21 mouse cellular contexts compared by ENCODE assay signal in the genomic region with DNA sequence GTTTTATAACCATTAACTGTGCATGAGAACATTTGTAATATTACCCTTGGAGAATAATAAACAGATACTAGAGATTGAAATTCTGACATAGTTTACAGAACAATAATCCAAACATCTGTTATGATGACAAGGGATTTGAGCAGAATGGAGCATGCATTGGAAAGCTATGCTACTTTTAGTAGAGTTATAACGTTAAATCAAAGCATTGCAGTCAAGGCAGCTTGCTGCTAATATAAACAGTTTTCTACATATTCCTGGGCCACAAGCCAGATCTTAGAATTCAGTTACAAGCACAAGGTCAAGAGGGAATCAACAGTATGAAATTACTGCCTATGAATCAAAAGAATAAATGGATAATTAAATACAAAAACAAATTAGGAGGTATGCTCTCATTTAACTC.
A peak's percentile ranks its signal among the peaks of the same experiment; 100 is the strongest.
DNase-seq lines count a peak whose midpoint lies in the region; ATAC-seq and TF ChIP-seq lines count a peak whose summit lies in the region.
"Had no signal": no experiment of that assay in that cellular context is flagged by ENCODE, and none has a peak within 500 bp of the region (broad histone marks: within the 10 kb centered on the region; RNA-seq: fewer than 3 reads in every experiment).

No protein-coding gene starts in this region.

- no peaks in the 10 kb centered on the region for H3K36me3 ChIP-seq in kidney, embryonic 15.5 days
- no peaks in the 10 kb centered on the region for H3K36me3 ChIP-seq in lung, postnatal 0 days (ENCODE audit: insufficient read depth, low read length)
- no peaks in the 10 kb centered on the region for H3K36me3 ChIP-seq in neural tube, embryonic 15.5 days
- H3K36me3 ChIP-seq: forebrain, embryonic 15.5 days; hindbrain, embryonic 12.5 days; midbrain, embryonic 15.5 days had no signal

- TF ChIP-seq EP300 in lung, postnatal 0 days (IDR thresholded peaks at IDR 0.05), result no peak

- no peak for DNase-seq in kidney, postnatal 14 days
- peak; percentile 8 for DNase-seq in lung, postnatal 0 days (ENCODE audit: low spot score)
- DNase-seq in lung, postnatal 10 days, result no peak
- peak; percentile 7 for DNase-seq in brain, adult 2 months (ENCODE audit: low read depth, low spot score)
- DNase-seq in heart, postnatal 4 days, result no peak
- DNase-seq: adrenal gland, postnatal 14 days; cerebellum, adult 11-12 months; cerebellum, postnatal 25 days; embryo, embryonic 11 days; kidney, postnatal 36 days; liver, postnatal 0 days; right cerebral cortex, postnatal 4 days; thymus, postnatal 25 days had no signal

- 0 out of 2 replicates have a peak, but pooled peaks cover 4% of the 10 kb centered on the region for H3K4me1 ChIP-seq in kidney, embryonic 15.5 days
- H3K4me1 ChIP-seq in lung, postnatal 0 days (ENCODE audit: insufficient read depth, low read depth, low read length), result no peaks in the 10 kb centered on the region
- H3K4me1 ChIP-seq in neural tube, embryonic 15.5 days, result no peaks in the 10 kb centered on the region
- H3K4me1 ChIP-seq: forebrain, embryonic 15.5 days; midbrain, embryonic 15.5 days had no signal

- no peak overlapping the region for H3K27ac ChIP-seq in kidney, embryonic 15.5 days
- no peak overlapping the region for H3K27ac ChIP-seq in lung, postnatal 0 days (ENCODE audit: low read length)
- H3K27ac ChIP-seq in neural tube, embryonic 15.5 days (replicated peaks), result no peak overlapping the region
- H3K27ac ChIP-seq: forebrain, embryonic 15.5 days; hindbrain, embryonic 12.5 days; midbrain, embryonic 15.5 days had no signal

- 0 out of 2 replicates have a peak, but pooled peaks have one; percentile 49 for ATAC-seq in kidney, embryonic 15.5 days (replicated peaks; ENCODE audit: low FRiP score)
- no peak for ATAC-seq in lung, postnatal 0 days
- ATAC-seq in neural tube, embryonic 15.5 days (ENCODE audit: low FRiP score), result peak; percentile 63; the same call in 1 of the 2 replicates
- ATAC-seq: activated CD4-positive, CD25-positive, alpha-beta regulatory T cell, adult 4 months; CD4-positive, CD25-positive, alpha-beta regulatory T cell, adult 4 months; forebrain, embryonic 15.5 days; liver, postnatal 0 days; midbrain, embryonic 15.5 days; Patski had no signal

- no peak for TF ChIP-seq CTCF in lung, postnatal 0 days (IDR thresholded peaks at IDR 0.05)

- H3K4me3 ChIP-seq in kidney, embryonic 15.5 days (replicated peaks), result no peak overlapping the region
- no peak overlapping the region for H3K4me3 ChIP-seq in lung, postnatal 0 days (ENCODE audit: low read depth, low read length)
- no peak overlapping the region for H3K4me3 ChIP-seq in neural tube, embryonic 15.5 days (replicated peaks)
- H3K4me3 ChIP-seq: forebrain, embryonic 15.5 days; hindbrain, embryonic 12.5 days; midbrain, embryonic 15.5 days had no signal

- H3K27me3 ChIP-seq in kidney, embryonic 15.5 days, result no peaks in the 10 kb centered on the region
- H3K27me3 ChIP-seq in lung, postnatal 0 days (replicated peaks; ENCODE audit: insufficient read depth, low read length), result no peaks in the 10 kb centered on the region
- no peaks in the 10 kb centered on the region for H3K27me3 ChIP-seq in neural tube, embryonic 15.5 days (replicated peaks)
- H3K27me3 ChIP-seq: forebrain, embryonic 15.5 days; hindbrain, embryonic 12.5 days; midbrain, embryonic 15.5 days; Patski had no signal

- H3K9me3 ChIP-seq in kidney, embryonic 15.5 days (replicated peaks), result no peaks in the 10 kb centered on the region
- no peaks in the 10 kb centered on the region for H3K9me3 ChIP-seq in lung, postnatal 0 days (ENCODE audit: low read length)
- no peaks in the 10 kb centered on the region for H3K9me3 ChIP-seq in neural tube, embryonic 15.5 days (replicated peaks)
- H3K9me3 ChIP-seq: forebrain, embryonic 15.5 days; hindbrain, embryonic 12.5 days; midbrain, embryonic 15.5 days had no signal

- H3K9ac ChIP-seq in kidney, embryonic 15.5 days, result no peak overlapping the region
- H3K9ac ChIP-seq in lung, postnatal 0 days (replicated peaks; ENCODE audit: low read depth), result no peak overlapping the region
- no peak overlapping the region for H3K9ac ChIP-seq in neural tube, embryonic 15.5 days (replicated peaks)
- H3K9ac ChIP-seq: forebrain, embryonic 15.5 days; hindbrain, embryonic 12.5 days; liver, postnatal 0 days; midbrain, embryonic 15.5 days had no signal

- WGBS in kidney, embryonic 15.5 days, result 56% methylated on average over 1 of the region's 1 CpGs
- WGBS in lung, postnatal 0 days, result 30% methylated on average over 1 of the region's 1 CpGs
- 28% methylated on average over 1 of the region's 1 CpGs for WGBS in neural tube, embryonic 15.5 days

- no peak overlapping the region for H3K4me2 ChIP-seq in kidney, embryonic 15.5 days
- no peak overlapping the region for H3K4me2 ChIP-seq in lung, postnatal 0 days (replicated peaks; ENCODE audit: low read depth, low read length)
- H3K4me2 ChIP-seq in neural tube, embryonic 15.5 days, result no peak overlapping the region
- H3K4me2 ChIP-seq: forebrain, embryonic 15.5 days; hindbrain, embryonic 12.5 days; midbrain, embryonic 15.5 days had no signal

Comparison
In these comparisons a context has a peak if more than half of its experiments do, and no peak if none do; other contexts are left out.
1. DNase-seq: peak in lung, postnatal 0 days (single experiment) and brain, adult 2 months (single experiment); none in kidney, postnatal 14 days (single experiment), lung, postnatal 10 days (single experiment) and heart, postnatal 4 days (single experiment).